Mouse (Mus musculus) kidney, postnatal 10 days (tissue): ENCODE data around the gene Zfp579.

Experiments
- DNase-seq: peaks from one replicate; pipeline ENCODE4 v3.0.0; 2021; ENCODE audit warnings: mixed read lengths

The Zfp579 gene

GRCm38 (mm10) chr7:4950561-4951342, 45.2 kb downstream of the Zfp579 start:
- no peak for DNase-seq

GRCm38 (mm10) chr7:4948386-4948785, 47.6 kb downstream of the Zfp579 start:
- no peak for DNase-seq

- no peak for DNase-seq
These were observed 48.1 kb downstream of the Zfp579 start for GRCm38 (mm10) chr7:4947855-4948254.

GRCm38 (mm10) chr7:4943223-4943815, 52.6 kb downstream of the Zfp579 start:
- peak; percentile 95 for DNase-seq

- no peak for DNase-seq
These were observed 53.3 kb downstream of the Zfp579 start for GRCm38 (mm10) chr7:4942673-4943072.

GRCm38 (mm10) chr7:4940068-4940479, 55.9 kb downstream of the Zfp579 start:
- DNase-seq: peak; percentile 91

- peak; percentile 86 for DNase-seq
These were observed 57.5 kb downstream of the Zfp579 start for GRCm38 (mm10) chr7:4938456-4938855.

- no peak for DNase-seq
These were observed 58.6 kb downstream of the Zfp579 start for GRCm38 (mm10) chr7:4937392-4937791.

- DNase-seq: no peak
These were observed 59.1 kb downstream of the Zfp579 start for GRCm38 (mm10) chr7:4936832-4937231.

- DNase-seq: no peak
These were observed 61.6 kb downstream of the Zfp579 start for GRCm38 (mm10) chr7:4934160-4934914.
